Mouse (Mus musculus): ENCODE data around the gene Runx2. TPM values are rescaled to one million over a fixed set of nuclear protein-coding genes. Genes with fewer than 3 reads are reported as not detected.
A peak's percentile ranks its signal among the peaks of the same experiment; 100 is the strongest.

Runx2 gene
- polyA plus RNA-seq, 1 experiment from 2014 or later = 0.55 TPM

DNA sequence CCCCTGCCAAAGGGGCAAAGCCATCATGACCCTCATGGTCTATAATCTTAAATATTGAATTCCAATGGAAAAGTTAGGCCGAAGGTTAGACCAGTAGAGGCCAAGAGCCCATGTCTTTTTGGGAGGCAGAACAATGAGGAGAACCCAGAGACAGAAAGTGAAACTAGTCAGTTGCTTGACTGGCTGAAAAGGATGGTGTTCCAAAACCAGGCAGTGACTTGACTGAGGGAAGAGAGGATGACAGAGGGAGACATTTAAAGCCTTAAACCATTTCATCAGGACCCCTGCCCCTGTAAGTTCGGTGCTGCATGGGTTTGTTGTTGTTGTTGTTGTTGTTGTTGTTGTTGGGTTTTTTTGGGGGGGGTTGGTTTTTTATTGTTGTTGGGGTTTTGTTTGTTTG lies 215.5 kb downstream of the Runx2 start:
- no peaks in the 10 kb centered on the region for H3K27me3 ChIP-seq (ENCODE audit: control insufficient read depth, insufficient read depth, low read length)
- H3K9ac ChIP-seq (replicated peaks; ENCODE audit: low read length) = no peak overlapping the region
- no peaks in the 10 kb centered on the region for H3K9me3 ChIP-seq (ENCODE audit: control insufficient read depth, low read length)
- H3K36me3 ChIP-seq (ENCODE audit: control insufficient read depth, insufficient read depth, low read length) = no peaks in the 10 kb centered on the region
- ATAC-seq (ENCODE audit: low FRiP score, low TSS enrichment) (no peak), DNase-seq (no peak)
- H3K4me1 ChIP-seq (ENCODE audit: control insufficient read depth, insufficient read depth, low read length) = no peaks in the 10 kb centered on the region
- no peak overlapping the region for H3K27ac ChIP-seq (replicated peaks; ENCODE audit: low read depth, low read length)
- WGBS = 97% methylated on average over 2 of the region's 2 CpGs
- H3K4me2 ChIP-seq (ENCODE audit: low read length) = no peak overlapping the region
- H3K4me3 ChIP-seq (replicated peaks; ENCODE audit: low read depth, low read length) = no peak overlapping the region

- H3K4me2 ChIP-seq (ENCODE audit: low read length) = no peak overlapping the region
- no peaks in the 10 kb centered on the region for H3K4me1 ChIP-seq (ENCODE audit: control insufficient read depth, insufficient read depth, low read length)
- H3K9ac ChIP-seq (replicated peaks; ENCODE audit: low read length) = no peak overlapping the region
- WGBS = 37% methylated on average over 8 of the region's 8 CpGs
- no peak for ATAC-seq (ENCODE audit: low FRiP score, low TSS enrichment)
- H3K4me3 ChIP-seq (replicated peaks; ENCODE audit: low read depth, low read length) = no peak overlapping the region
- H3K27ac ChIP-seq (replicated peaks; ENCODE audit: low read depth, low read length) = no peak overlapping the region
- H3K27me3 ChIP-seq (ENCODE audit: control insufficient read depth, insufficient read depth, low read length) = no peaks in the 10 kb centered on the region
- DNase-seq = peak; percentile 38
- H3K36me3 ChIP-seq (ENCODE audit: control insufficient read depth, insufficient read depth, low read length) = no peaks in the 10 kb centered on the region
- no peaks in the 10 kb centered on the region for H3K9me3 ChIP-seq (ENCODE audit: control insufficient read depth, low read length)
These were observed 216.6 kb downstream of the Runx2 start for GRCm38 (mm10) chr17:44597918-44598504.

GRCm38 (mm10) chr17:44592737-44593090 lies 221.9 kb downstream of the Runx2 start:
- no peak overlapping the region for H3K9ac ChIP-seq (replicated peaks; ENCODE audit: low read length)
- H3K9me3 ChIP-seq (ENCODE audit: control insufficient read depth, low read length) = no peaks in the 10 kb centered on the region
- H3K27ac ChIP-seq (replicated peaks; ENCODE audit: low read depth, low read length) = no peak overlapping the region
- no peaks in the 10 kb centered on the region for H3K4me1 ChIP-seq (ENCODE audit: control insufficient read depth, insufficient read depth, low read length)
- no peaks in the 10 kb centered on the region for H3K36me3 ChIP-seq (ENCODE audit: control insufficient read depth, insufficient read depth, low read length)
- H3K4me2 ChIP-seq (ENCODE audit: low read length) = no peak overlapping the region
- DNase-seq = no peak
- no peak overlapping the region for H3K4me3 ChIP-seq (replicated peaks; ENCODE audit: low read depth, low read length)
- 92% methylated on average over 6 of the region's 6 CpGs for WGBS
- ATAC-seq (ENCODE audit: low FRiP score, low TSS enrichment) = no peak
- no peaks in the 10 kb centered on the region for H3K27me3 ChIP-seq (ENCODE audit: control insufficient read depth, insufficient read depth, low read length)

- no peak overlapping the region for H3K4me2 ChIP-seq (ENCODE audit: low read length)
- H3K4me1 ChIP-seq (ENCODE audit: control insufficient read depth, insufficient read depth, low read length) = no peaks in the 10 kb centered on the region
- no peaks in the 10 kb centered on the region for H3K36me3 ChIP-seq (ENCODE audit: control insufficient read depth, insufficient read depth, low read length)
- ATAC-seq (ENCODE audit: low FRiP score, low TSS enrichment) (no peak), DNase-seq (no peak)
- no peak overlapping the region for H3K27ac ChIP-seq (replicated peaks; ENCODE audit: low read depth, low read length)
- H3K4me3 ChIP-seq (replicated peaks; ENCODE audit: low read depth, low read length) = no peak overlapping the region
- WGBS = 87% methylated on average over 16 of the region's 16 CpGs
- no peaks in the 10 kb centered on the region for H3K9me3 ChIP-seq (ENCODE audit: control insufficient read depth, low read length)
- H3K9ac ChIP-seq (replicated peaks; ENCODE audit: low read length) = no peak overlapping the region
- H3K27me3 ChIP-seq (ENCODE audit: control insufficient read depth, insufficient read depth, low read length) = no peaks in the 10 kb centered on the region
These were observed 222.4 kb downstream of the Runx2 start for GRCm38 (mm10) chr17:44592067-44592736.

DNA sequence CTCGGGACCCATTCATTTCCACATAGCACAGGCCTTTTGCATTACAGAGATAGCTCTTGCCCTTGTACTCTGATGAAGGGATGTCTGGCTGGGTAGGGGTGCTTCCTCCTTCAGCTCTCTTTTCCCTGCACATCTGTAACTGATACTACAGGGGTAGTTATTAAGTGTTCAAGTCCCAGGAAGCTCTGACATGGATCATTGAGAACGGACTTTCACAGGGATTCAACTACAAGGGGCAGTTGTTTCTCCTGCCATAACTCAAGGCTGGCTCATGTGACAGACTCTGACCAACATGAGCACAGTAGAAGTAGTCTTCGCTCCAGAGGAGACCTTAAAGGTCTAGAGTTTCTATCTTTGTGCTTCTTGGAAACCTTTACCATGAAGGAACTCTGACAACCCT lies 226.1 kb downstream of the Runx2 start:
- H3K27ac ChIP-seq (replicated peaks; ENCODE audit: low read depth, low read length) = no peak overlapping the region
- no peak for ATAC-seq (ENCODE audit: low FRiP score, low TSS enrichment)
- H3K4me1 ChIP-seq (ENCODE audit: control insufficient read depth, insufficient read depth, low read length) = no peaks in the 10 kb centered on the region
- no peak overlapping the region for H3K4me2 ChIP-seq (ENCODE audit: low read length)
- no peak for DNase-seq
- no peaks in the 10 kb centered on the region for H3K9me3 ChIP-seq (ENCODE audit: control insufficient read depth, low read length)
- WGBS = 72% methylated on average over 3 of the region's 3 CpGs
- no peak overlapping the region for H3K9ac ChIP-seq (replicated peaks; ENCODE audit: low read length)
- no peaks in the 10 kb centered on the region for H3K27me3 ChIP-seq (ENCODE audit: control insufficient read depth, insufficient read depth, low read length)
- H3K4me3 ChIP-seq (replicated peaks; ENCODE audit: low read depth, low read length) = no peak overlapping the region
- H3K36me3 ChIP-seq (ENCODE audit: control insufficient read depth, insufficient read depth, low read length) = no peaks in the 10 kb centered on the region

GRCm38 (mm10) chr17:44588020-44588419 lies 226.6 kb downstream of the Runx2 start:
- H3K27me3 ChIP-seq (ENCODE audit: control insufficient read depth, insufficient read depth, low read length) = no peaks in the 10 kb centered on the region
- H3K27ac ChIP-seq (replicated peaks; ENCODE audit: low read depth, low read length) = no peak overlapping the region
- H3K4me1 ChIP-seq (ENCODE audit: control insufficient read depth, insufficient read depth, low read length) = no peaks in the 10 kb centered on the region
- peak; percentile 11 for DNase-seq
- no peak for ATAC-seq (ENCODE audit: low FRiP score, low TSS enrichment)
- no peaks in the 10 kb centered on the region for H3K9me3 ChIP-seq (ENCODE audit: control insufficient read depth, low read length)
- H3K4me2 ChIP-seq (ENCODE audit: low read length) = no peak overlapping the region
- no peak overlapping the region for H3K9ac ChIP-seq (replicated peaks; ENCODE audit: low read length)
- no peak overlapping the region for H3K4me3 ChIP-seq (replicated peaks; ENCODE audit: low read depth, low read length)
- no peaks in the 10 kb centered on the region for H3K36me3 ChIP-seq (ENCODE audit: control insufficient read depth, insufficient read depth, low read length)
- 6% methylated on average over 3 of the region's 3 CpGs for WGBS

DNA sequence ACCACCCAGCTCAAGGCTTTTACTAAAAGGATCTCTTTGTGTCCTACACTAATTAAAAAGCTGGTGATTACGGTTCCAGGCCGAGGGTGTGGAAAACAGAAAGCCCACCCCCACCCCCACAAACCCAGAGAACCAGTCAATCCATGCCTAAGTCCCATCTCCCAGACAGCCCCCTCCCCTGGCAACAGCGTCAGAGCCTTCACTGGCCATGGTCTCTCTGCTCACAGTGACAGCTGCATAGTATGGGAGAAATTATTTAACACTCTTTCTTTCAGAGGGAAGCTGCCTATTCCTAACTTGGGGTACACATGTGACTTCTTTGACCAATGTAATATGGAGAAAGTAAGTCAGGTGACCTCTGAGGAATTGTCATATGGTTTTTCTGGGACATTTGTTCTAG lies 228.4 kb downstream of the Runx2 start:
- Histone ChIP-seq H3K9me3 (ENCODE audit: control insufficient read depth, low read length) (no peaks in the 10 kb centered on the region), H3K4me2 (ENCODE audit: low read length) (no peak overlapping the region), H3K9ac (replicated peaks; ENCODE audit: low read length) (no peak overlapping the region), H3K4me1 (ENCODE audit: control insufficient read depth, insufficient read depth, low read length) (no peaks in the 10 kb centered on the region), H3K27me3 (ENCODE audit: control insufficient read depth, insufficient read depth, low read length) (no peaks in the 10 kb centered on the region), H3K4me3 (replicated peaks; ENCODE audit: low read depth, low read length) (no peak overlapping the region), H3K36me3 (ENCODE audit: control insufficient read depth, insufficient read depth, low read length) (no peaks in the 10 kb centered on the region), H3K27ac (replicated peaks; ENCODE audit: low read depth, low read length) (no peak overlapping the region)
- ATAC-seq (ENCODE audit: low FRiP score, low TSS enrichment) (no peak), DNase-seq (no peak)
- WGBS = 69% methylated on average over 3 of the region's 3 CpGs

DNA sequence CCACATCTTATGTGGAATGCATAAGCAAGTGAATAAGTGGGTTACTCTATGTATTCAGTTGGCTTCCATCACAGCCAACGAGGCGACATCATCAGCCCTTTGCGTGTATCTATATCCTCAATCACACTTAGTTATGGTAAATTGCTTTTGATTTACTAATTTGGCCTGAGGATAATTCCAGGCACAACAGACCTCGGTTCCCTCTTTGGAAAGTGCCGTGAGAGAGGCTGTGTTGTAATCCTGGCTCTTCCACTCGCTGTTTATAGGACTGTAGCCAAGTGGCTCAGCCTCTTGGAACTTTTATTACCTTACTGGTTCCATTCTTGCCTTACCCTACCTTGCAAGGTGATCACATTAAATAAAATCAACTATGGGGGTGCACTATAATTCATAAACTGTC lies 229.8 kb downstream of the Runx2 start:
- Histone ChIP-seq H3K27ac (replicated peaks; ENCODE audit: low read depth, low read length) (no peak overlapping the region), H3K4me2 (ENCODE audit: low read length) (no peak overlapping the region), H3K9me3 (ENCODE audit: control insufficient read depth, low read length) (no peaks in the 10 kb centered on the region), H3K4me1 (ENCODE audit: control insufficient read depth, insufficient read depth, low read length) (no peaks in the 10 kb centered on the region), H3K36me3 (ENCODE audit: control insufficient read depth, insufficient read depth, low read length) (no peaks in the 10 kb centered on the region), H3K27me3 (ENCODE audit: control insufficient read depth, insufficient read depth, low read length) (no peaks in the 10 kb centered on the region), H3K9ac (replicated peaks; ENCODE audit: low read length) (no peak overlapping the region), H3K4me3 (replicated peaks; ENCODE audit: low read depth, low read length) (no peak overlapping the region)
- ATAC-seq (ENCODE audit: low FRiP score, low TSS enrichment) (no peak), DNase-seq (no peak)
- 83% methylated on average over 6 of the region's 6 CpGs for WGBS

GRCm38 (mm10) chr17:44577791-44578190 lies 236.8 kb downstream of the Runx2 start:
- ATAC-seq (ENCODE audit: low FRiP score, low TSS enrichment) = no peak
- Histone ChIP-seq H3K4me3 (replicated peaks; ENCODE audit: low read depth, low read length) (no peak overlapping the region), H3K36me3 (ENCODE audit: control insufficient read depth, insufficient read depth, low read length) (no peaks in the 10 kb centered on the region), H3K27ac (replicated peaks; ENCODE audit: low read depth, low read length) (no peak overlapping the region), H3K9ac (replicated peaks; ENCODE audit: low read length) (no peak overlapping the region), H3K4me1 (ENCODE audit: control insufficient read depth, insufficient read depth, low read length) (no peaks in the 10 kb centered on the region), H3K4me2 (ENCODE audit: low read length) (no peak overlapping the region), H3K27me3 (ENCODE audit: control insufficient read depth, insufficient read depth, low read length) (no peaks in the 10 kb centered on the region), H3K9me3 (ENCODE audit: control insufficient read depth, low read length) (no peaks in the 10 kb centered on the region)
- no peak for DNase-seq
- 82% methylated on average over 5 of the region's 5 CpGs for WGBS

All from midbrain, embryonic 14.5 days (tissue).